ENCODE assay signal across 9 mouse cellular contexts in genomic region chr6:128099190-128099589, GRCm38 (mm10). TPM values are rescaled to one million over a fixed set of nuclear protein-coding genes. Genes with fewer than 3 reads are reported as not detected.
DNase-seq lines count a peak whose midpoint lies in the region; ATAC-seq and TF ChIP-seq lines count a peak whose summit lies in the region.
"Had no signal": no experiment of that assay in that cellular context is flagged by ENCODE, and none has a peak within 500 bp of the region (broad histone marks: within the 10 kb centered on the region; RNA-seq: fewer than 3 reads in every experiment).

No protein-coding gene starts in this region.

- DNase-seq in intestine, embryonic 14.5 days (ENCODE audit: low spot score): no peak
- peak; percentile 48 for DNase-seq in right cerebral cortex, postnatal 14 days
- DNase-seq in right cerebral cortex, adult 2 months (ENCODE audit: low spot score in 2 of 2): no peak
- DNase-seq in embryo, embryonic 10.5 days (ENCODE audit: low spot score): no peak
- no peak for DNase-seq in ovary, adult 18-20 months (ENCODE audit: low spot score)

- no peak for ATAC-seq in forebrain, embryonic 15.5 days (replicated peaks)
- no peak for ATAC-seq in forebrain, embryonic 12.5 days (ENCODE audit: low FRiP score)
- ATAC-seq in intestine, embryonic 14.5 days (replicated peaks; ENCODE audit: low FRiP score, low TSS enrichment, low read depth): no peak
- ATAC-seq in intestine, postnatal 0 days: no peak

- H3K4me1 ChIP-seq in forebrain, embryonic 15.5 days: peaks cover 24% of the 10 kb centered on the region
- peaks cover 14% of the 10 kb centered on the region for H3K4me1 ChIP-seq in forebrain, embryonic 12.5 days
- peaks cover 14% of the 10 kb centered on the region for H3K4me1 ChIP-seq in intestine, embryonic 14.5 days (replicated peaks; ENCODE audit: control insufficient read depth, insufficient read depth, low read length)
- H3K4me1 ChIP-seq in intestine, postnatal 0 days (replicated peaks; ENCODE audit: control insufficient read depth, insufficient read depth, low read length): peaks cover 6% of the 10 kb centered on the region

- 41% methylated on average over 9 of the region's 9 CpGs for WGBS in forebrain, embryonic 15.5 days
- 77% methylated on average over 9 of the region's 9 CpGs for WGBS in forebrain, embryonic 12.5 days
- WGBS in intestine, embryonic 14.5 days: 44% methylated on average over 9 of the region's 9 CpGs
- WGBS in intestine, postnatal 0 days: 64% methylated on average over 9 of the region's 9 CpGs

- H3K4me3 ChIP-seq in forebrain, embryonic 15.5 days: no peak overlapping the region
- no peak overlapping the region for H3K4me3 ChIP-seq in forebrain, embryonic 12.5 days (replicated peaks)
- H3K4me3 ChIP-seq in intestine, embryonic 14.5 days (ENCODE audit: low read depth, low read length): no peak overlapping the region
- H3K4me3 ChIP-seq in intestine, postnatal 0 days (ENCODE audit: low read depth, low read length): no peak overlapping the region

- H3K36me3 ChIP-seq in forebrain, embryonic 15.5 days: no peaks in the 10 kb centered on the region
- no peaks in the 10 kb centered on the region for H3K36me3 ChIP-seq in forebrain, embryonic 12.5 days (replicated peaks)
- no peaks in the 10 kb centered on the region for H3K36me3 ChIP-seq in intestine, embryonic 14.5 days (ENCODE audit: control insufficient read depth, insufficient read depth, low read length)
- H3K36me3 ChIP-seq in intestine, postnatal 0 days (ENCODE audit: control insufficient read depth, insufficient read depth): no peaks in the 10 kb centered on the region

- no peaks in the 10 kb centered on the region for H3K27me3 ChIP-seq in forebrain, embryonic 15.5 days
- H3K27me3 ChIP-seq in forebrain, embryonic 12.5 days: peaks cover 4% of the 10 kb centered on the region; the same call in 1 of the 2 replicates
- H3K27me3 ChIP-seq in intestine, embryonic 14.5 days (replicated peaks; ENCODE audit: control insufficient read depth, insufficient read depth, low read length): no peaks in the 10 kb centered on the region
- no peaks in the 10 kb centered on the region for H3K27me3 ChIP-seq in intestine, postnatal 0 days (replicated peaks; ENCODE audit: control insufficient read depth, insufficient read depth, low read length)

- TF ChIP-seq CTCF in intestine, postnatal 0 days (IDR thresholded peaks at IDR 0.05; ENCODE audit: low read depth): no peak

- H3K9ac ChIP-seq in forebrain, embryonic 15.5 days (replicated peaks): no peak overlapping the region
- no peak overlapping the region for H3K9ac ChIP-seq in forebrain, embryonic 12.5 days
- H3K9ac ChIP-seq in intestine, embryonic 14.5 days (ENCODE audit: low read length): no peak overlapping the region
- H3K9ac ChIP-seq in intestine, postnatal 0 days (ENCODE audit: low read depth, low read length): no peak overlapping the region

- H3K4me2 ChIP-seq in forebrain, embryonic 15.5 days (replicated peaks): no peak overlapping the region
- no peak overlapping the region for H3K4me2 ChIP-seq in forebrain, embryonic 12.5 days
- H3K4me2 ChIP-seq in intestine, embryonic 14.5 days (ENCODE audit: low read length): no peak overlapping the region
- H3K4me2 ChIP-seq in intestine, postnatal 0 days (replicated peaks; ENCODE audit: low read depth): no peak overlapping the region
- H3K4me2 ChIP-seq: midbrain, embryonic 11.5 days had no signal

- peak overlapping the region; percentile 79 for H3K27ac ChIP-seq in forebrain, embryonic 15.5 days (replicated peaks)
- H3K27ac ChIP-seq in forebrain, embryonic 12.5 days: no peak overlapping the region
- H3K27ac ChIP-seq in intestine, embryonic 14.5 days (ENCODE audit: low read depth): peak overlapping the region; percentile 73
- H3K27ac ChIP-seq in intestine, postnatal 0 days (ENCODE audit: low read depth, low read length): no peak overlapping the region

- H3K9me3 ChIP-seq in forebrain, embryonic 15.5 days: no peaks in the 10 kb centered on the region
- H3K9me3 ChIP-seq in forebrain, embryonic 12.5 days: no peaks in the 10 kb centered on the region
- no peaks in the 10 kb centered on the region for H3K9me3 ChIP-seq in intestine, embryonic 14.5 days (ENCODE audit: control insufficient read depth, low read length)
- no peaks in the 10 kb centered on the region for H3K9me3 ChIP-seq in intestine, postnatal 0 days (ENCODE audit: control insufficient read depth)

RNA-seq across cellular contexts. Expression of gene Tspan9, which starts 44.2 kb away (rescaled TPM):
- 45.9 and 47.7 TPM in 2 replicates for polyA plus RNA-seq in forebrain, embryonic 15.5 days (2015; fragmentation: Nextera tagmentation; extraction: Ambion mirVana)
- polyA plus RNA-seq in forebrain, embryonic 12.5 days (2016; fragmentation: Nextera tagmentation; extraction: Ambion mirVana): 30.1 and 34.5 TPM in 2 replicates
- 110 and 113 TPM in 2 replicates for polyA plus RNA-seq in intestine, embryonic 14.5 days (2014; fragmentation: Nextera tagmentation; extraction: Ambion mirVana)
- polyA plus RNA-seq in intestine, postnatal 0 days (2015; fragmentation: Nextera tagmentation; extraction: Ambion mirVana): 49.8 and 55.5 TPM in 2 replicates

Comparison
In these comparisons a context has a peak if more than half of its experiments do, and no peak if none do; other contexts are left out.
1. H3K27ac ChIP-seq: peak in forebrain, embryonic 15.5 days (single experiment) and intestine, embryonic 14.5 days (single experiment); none in forebrain, embryonic 12.5 days (single experiment) and intestine, postnatal 0 days (single experiment).